Mouse (Mus musculus) bone marrow, adult 2 months (tissue): Measurements from ENCODE around the gene Cdon. TPM values are rescaled to one million over a fixed set of nuclear protein-coding genes. Genes with fewer than 3 reads are reported as not detected.

ENCODE experiments used
- H3K27ac ChIP-seq: fragments of 200-500 bp; 2 replicates; pipeline ENCODE4 v1.5.1; 2012; ENCODE audit warnings: low read depth, mild to moderate bottlenecking, control low read depth, inconsistent platforms, low read length; ENCODE audit not compliant: control insufficient read depth, poor library complexity, insufficient read depth
- H3K4me1 ChIP-seq: fragments of 200-500 bp; 2 replicates; pipeline ENCODE4 v1.6.1; 2011; ENCODE audit warnings: low read length; ENCODE audit not compliant: control insufficient read depth, insufficient read depth
- H3K4me3 ChIP-seq: fragments of 200-500 bp; replicated peaks from 2 replicates; pipeline ENCODE3; 2011; ENCODE audit warnings: mild to moderate bottlenecking, low read depth, low read length, control low read depth; ENCODE audit not compliant: control insufficient read depth
- CTCF ChIP-seq: fragments of 200-500 bp; IDR thresholded peaks from 2 replicates; pipeline ENCODE4 v1.5.1; 2011; ENCODE audit warnings: low read length, control low read depth; ENCODE audit not compliant: control insufficient read depth, insufficient read depth
- POLR2A ChIP-seq: fragments of 200-500 bp; IDR thresholded peaks from 2 replicates; pipeline ENCODE4 v1.6.1; 2011; ENCODE audit warnings: low read depth, mild to moderate bottlenecking, control low read depth, low read length, borderline replicate concordance; ENCODE audit not compliant: control insufficient read depth
- WGBS: fragments of 180-500 bp; shearing (Covaris S2); methylation state at CpG from one replicate; pipeline ENCODE4 v1.1.7; 2018; 5-methylcytosine and 5-hydroxymethylcytosine counted together
- polyA plus RNA-seq: library from polyadenylated mRNA; stranded (reverse); fragments of >200 nt; gene quantifications from 2 replicates; pipeline ENCODE4 v1.2.4, GENCODE M21; 2011; ENCODE audit warnings: low replicate concordance; ENCODE audit not compliant: missing spikeins, insufficient read depth, insufficient read length

The Cdon gene
- polyA plus RNA-seq, 1 experiment: 2.8 TPM

GRCm38 (mm10) chr9:35405038-35405905 is 15.7 kb upstream of the Cdon start:
- no peak for TF ChIP-seq CTCF
- no peak for TF ChIP-seq POLR2A
- no peak overlapping the region for H3K4me3 ChIP-seq
- WGBS: 34% methylated on average over 13 of the region's 13 CpGs
- no peak overlapping the region for H3K27ac ChIP-seq
- H3K4me1 ChIP-seq: no peaks in the 10 kb centered on the region

DNA sequence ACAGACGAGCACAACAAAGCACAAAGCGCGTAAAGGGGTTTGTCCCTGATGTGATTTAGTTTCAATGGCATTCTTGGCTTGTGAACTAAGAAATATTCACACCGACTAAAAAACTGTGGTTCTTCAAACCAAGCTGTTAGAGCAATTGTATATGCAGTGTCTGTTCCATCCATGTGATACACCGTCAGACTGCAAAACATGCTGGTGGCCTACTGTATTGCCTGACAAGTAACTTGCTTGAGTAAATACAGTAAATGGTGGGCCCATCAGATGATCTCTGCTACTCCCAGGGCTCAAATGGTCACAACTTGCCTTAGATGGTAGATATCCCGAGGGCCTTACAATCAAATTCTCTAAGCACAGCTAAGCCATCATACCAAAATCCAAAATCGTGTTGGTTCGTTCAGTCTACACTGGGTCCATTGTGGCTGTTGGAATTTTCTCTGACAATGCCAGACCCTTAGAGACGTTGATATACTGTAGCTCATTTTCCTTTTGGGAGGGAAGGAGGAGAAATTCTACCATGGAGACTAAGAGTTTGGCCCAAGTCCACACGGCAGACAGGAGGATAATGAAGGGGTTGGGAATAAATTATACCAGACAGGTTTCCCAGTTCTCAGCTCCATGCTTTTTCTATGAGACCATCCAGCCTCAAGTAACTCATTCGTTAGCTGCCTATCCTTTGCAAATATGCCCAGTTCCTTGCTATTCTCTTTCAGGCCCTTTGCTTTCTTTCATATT is 9.5 kb upstream of the Cdon start:
- no peak overlapping the region for H3K4me3 ChIP-seq
- TF ChIP-seq POLR2A (no peak), CTCF (no peak)

GRCm38 (mm10) chr9:35411975-35412374 is 9.0 kb upstream of the Cdon start:
- no peak overlapping the region for H3K4me3 ChIP-seq
- TF ChIP-seq POLR2A (no peak), CTCF (no peak)
- WGBS: 85% methylated on average over 7 of the region's 7 CpGs
- H3K27ac ChIP-seq: no peak overlapping the region
- H3K4me1 ChIP-seq: no peaks in the 10 kb centered on the region

More for the DNA sequence above, 9.5 kb upstream of the Cdon start:
- H3K4me1 ChIP-seq: no peaks in the 10 kb centered on the region
- 84% methylated on average over 11 of the region's 11 CpGs for WGBS
- no peak overlapping the region for H3K27ac ChIP-seq

- H3K4me1 ChIP-seq: no peaks in the 10 kb centered on the region
- 1% methylated on average over 35 of the region's 35 CpGs for WGBS
- H3K27ac ChIP-seq: peak overlapping the region; percentile 48; the same call in 1 of the 2 replicates
- TF ChIP-seq CTCF (no peak), POLR2A (no peak)
- peak overlapping the region; percentile 92 for H3K4me3 ChIP-seq
Measured at GRCm38 (mm10) chr9:35421730-35422235, 855 bp downstream of the Cdon start.

DNA sequence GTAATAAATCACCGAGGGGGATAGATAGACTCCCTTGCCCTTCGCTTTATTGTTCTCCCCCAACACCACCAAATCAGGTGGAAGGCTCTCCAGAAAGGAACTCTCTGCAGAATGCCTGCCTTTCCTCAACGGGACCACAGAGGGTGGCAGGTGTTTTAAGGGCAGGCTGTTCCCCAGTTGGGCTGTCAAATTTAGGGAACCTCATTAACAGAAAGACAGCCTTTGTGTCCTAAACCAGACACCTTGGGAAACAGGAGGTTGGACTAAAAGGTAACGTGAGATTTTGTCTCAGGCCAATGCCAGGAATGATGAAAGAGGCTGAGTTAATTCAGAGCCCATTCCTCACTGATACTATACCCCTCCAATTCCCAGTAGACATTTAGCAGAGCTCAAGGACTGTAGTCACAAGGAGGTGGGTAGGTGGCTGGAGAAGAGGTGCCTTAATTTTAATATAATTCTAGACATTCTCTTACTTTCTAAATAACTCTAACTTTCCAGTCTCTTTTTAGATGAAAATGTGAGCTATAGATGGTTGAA is 1.5 kb downstream of the Cdon start:
- H3K27ac ChIP-seq: no peak overlapping the region
- no peak overlapping the region for H3K4me3 ChIP-seq
- H3K4me1 ChIP-seq: no peaks in the 10 kb centered on the region
- TF ChIP-seq POLR2A (no peak), CTCF (no peak)
- WGBS: 13% methylated on average over 4 of the region's 4 CpGs

DNA sequence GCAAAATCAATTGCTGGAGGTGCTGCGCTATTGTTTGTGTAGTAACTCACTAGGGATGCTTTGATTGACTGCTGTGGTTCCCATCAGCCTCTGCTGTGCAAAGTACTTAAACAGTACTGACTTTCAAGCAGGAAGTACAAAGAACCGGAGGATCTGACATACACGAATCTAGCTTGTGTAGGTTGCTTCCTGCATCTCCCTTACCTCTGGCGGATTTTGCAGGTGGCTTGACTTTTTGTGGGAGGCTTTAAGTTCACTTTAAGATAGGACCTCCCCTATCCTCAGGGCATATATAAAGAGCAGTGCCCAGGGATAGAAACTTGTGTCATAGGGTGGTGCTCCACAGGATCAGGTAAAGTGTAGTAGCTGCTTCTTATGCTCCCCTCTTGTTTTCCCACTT is 2.3 kb downstream of the Cdon start:
- 31% methylated on average over 4 of the region's 4 CpGs for WGBS
- no peak overlapping the region for H3K4me3 ChIP-seq
- H3K4me1 ChIP-seq: no peaks in the 10 kb centered on the region
- H3K27ac ChIP-seq: no peak overlapping the region
- TF ChIP-seq CTCF: no peak
- TF ChIP-seq POLR2A: no peak

DNA sequence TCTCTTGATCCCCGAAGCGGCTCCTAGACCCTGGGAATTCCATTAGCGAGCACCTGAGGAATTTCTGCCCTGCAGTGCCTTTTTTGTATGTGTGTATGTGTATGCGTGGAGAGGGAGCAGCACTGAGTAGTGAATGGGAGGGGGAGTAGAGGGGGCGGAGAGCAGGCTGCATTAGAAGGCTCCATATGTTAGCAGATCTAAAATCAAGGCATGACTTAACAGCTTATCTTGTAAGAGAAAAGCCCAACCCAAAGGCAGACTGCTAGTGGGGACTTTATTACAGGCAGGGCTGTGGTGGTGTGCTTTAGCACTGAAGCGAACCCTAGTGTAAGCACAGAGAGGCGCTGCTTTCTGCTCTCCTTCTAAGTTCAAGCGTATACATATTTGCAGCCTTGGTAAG is 3.7 kb downstream of the Cdon start:
- TF ChIP-seq POLR2A: no peak
- no peak for TF ChIP-seq CTCF
- no peak overlapping the region for H3K27ac ChIP-seq
- H3K4me1 ChIP-seq: no peaks in the 10 kb centered on the region
- WGBS: 80% methylated on average over 8 of the region's 8 CpGs
- H3K4me3 ChIP-seq: no peak overlapping the region

- Histone ChIP-seq H3K4me3 (no peak overlapping the region), H3K27ac (no peak overlapping the region), H3K4me1 (no peaks in the 10 kb centered on the region)
- TF ChIP-seq CTCF: no peak
- WGBS: 72% methylated on average over 8 of the region's 8 CpGs
Measured at GRCm38 (mm10) chr9:35430476-35430875, 9.5 kb downstream of the Cdon start.
